Mouse (Mus musculus): ENCODE measurements around the gene Lsamp. TPM values are rescaled to one million over a fixed set of nuclear protein-coding genes. Genes with fewer than 3 reads are reported as not detected.

Lsamp gene
- polyA plus RNA-seq, 1 experiment from 2014 or later, result 0.68 TPM

DNA sequence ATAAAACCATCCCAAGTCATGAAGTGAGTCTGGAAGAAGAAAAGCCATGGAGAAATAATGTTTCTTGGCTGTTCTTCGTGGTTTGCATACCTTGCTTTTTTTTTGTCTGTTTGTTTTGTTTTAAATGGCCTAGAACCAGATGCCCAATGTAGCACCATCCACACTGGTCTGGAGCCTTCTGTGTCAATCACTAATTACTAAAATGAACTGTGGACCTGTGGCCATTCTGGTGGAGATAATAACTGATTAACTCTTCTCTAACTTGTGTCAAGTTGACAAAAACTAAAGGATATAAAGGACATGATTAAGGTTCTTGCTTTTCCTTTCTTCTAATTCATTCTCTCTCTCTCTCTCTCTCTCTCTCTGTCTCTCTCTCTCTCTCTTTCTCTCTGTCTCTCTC, 1359.3 kb downstream of the Lsamp start:
- Histone ChIP-seq H3K4me1 (ENCODE audit: control insufficient read depth, insufficient read depth, low read length) (no peaks in the 10 kb centered on the region), H3K36me3 (ENCODE audit: control insufficient read depth, insufficient read depth) (no peaks in the 10 kb centered on the region), H3K27ac (ENCODE audit: low read length) (no peak overlapping the region), H3K9me3 (replicated peaks; ENCODE audit: control insufficient read depth, low read length) (no peaks in the 10 kb centered on the region), H3K27me3 (ENCODE audit: control insufficient read depth, insufficient read depth, low read length) (no peaks in the 10 kb centered on the region), H3K9ac (ENCODE audit: low read length) (no peak overlapping the region), H3K4me2 (ENCODE audit: low read depth, low read length) (no peak overlapping the region), H3K4me3 (ENCODE audit: low read length) (no peak overlapping the region)
- 82% methylated on average over 1 of the region's 1 CpGs for WGBS
- ATAC-seq (replicated peaks; ENCODE audit: extremely low read depth, insufficient read depth, low FRiP score), result no peak

DNA sequence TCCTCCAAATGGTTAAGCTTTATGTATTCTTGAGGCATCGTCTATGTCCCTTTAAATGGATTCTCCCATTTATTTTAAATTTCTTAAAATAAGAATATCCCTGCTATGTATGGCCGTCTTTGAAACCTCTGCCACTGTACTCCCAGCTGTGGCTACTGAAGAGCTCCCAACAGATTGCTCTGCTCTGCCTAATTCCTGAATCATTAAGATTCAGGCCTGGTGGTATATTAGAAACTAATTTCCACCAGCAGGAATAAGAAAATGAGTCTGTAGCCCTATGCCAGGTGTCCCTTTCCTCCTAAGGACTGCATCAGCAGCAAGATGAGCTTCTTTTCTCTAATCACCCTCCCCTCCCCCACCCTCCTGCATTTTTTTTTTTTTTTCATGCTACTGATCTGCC, 1381.0 kb downstream of the Lsamp start:
- Histone ChIP-seq H3K4me2 (ENCODE audit: low read depth, low read length) (no peak overlapping the region), H3K27ac (ENCODE audit: low read length) (no peak overlapping the region), H3K27me3 (ENCODE audit: control insufficient read depth, insufficient read depth, low read length) (no peaks in the 10 kb centered on the region), H3K4me3 (ENCODE audit: low read length) (no peak overlapping the region), H3K9me3 (replicated peaks; ENCODE audit: control insufficient read depth, low read length) (no peaks in the 10 kb centered on the region), H3K4me1 (ENCODE audit: control insufficient read depth, insufficient read depth, low read length) (no peaks in the 10 kb centered on the region), H3K36me3 (ENCODE audit: control insufficient read depth, insufficient read depth) (no peaks in the 10 kb centered on the region), H3K9ac (ENCODE audit: low read length) (no peak overlapping the region)
- WGBS, result 69% methylated on average over 2 of the region's 2 CpGs
- no peak for ATAC-seq (replicated peaks; ENCODE audit: extremely low read depth, insufficient read depth, low FRiP score)

DNA sequence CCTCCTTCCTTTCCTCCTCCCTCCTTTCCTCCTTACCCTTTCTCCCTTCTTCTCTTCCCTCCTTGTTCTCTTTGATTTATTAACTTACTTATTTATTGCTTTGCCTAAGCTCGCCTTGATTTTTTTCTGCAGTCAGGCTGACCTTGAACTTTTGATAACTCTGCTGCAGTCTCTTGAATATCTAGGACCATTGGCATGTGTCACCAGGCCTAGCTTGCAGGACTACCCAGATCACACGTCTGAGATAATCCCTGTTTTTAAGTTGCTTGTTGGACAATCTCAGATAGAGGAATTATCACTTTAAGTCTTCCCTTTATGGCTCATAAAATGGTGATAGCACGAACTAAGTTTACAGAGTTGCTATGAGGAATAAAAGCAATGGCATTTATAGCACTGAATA, 1399.5 kb downstream of the Lsamp start:
- Histone ChIP-seq H3K9me3 (replicated peaks; ENCODE audit: control insufficient read depth, low read length) (no peaks in the 10 kb centered on the region), H3K27ac (ENCODE audit: low read length) (no peak overlapping the region), H3K36me3 (ENCODE audit: control insufficient read depth, insufficient read depth) (no peaks in the 10 kb centered on the region), H3K9ac (ENCODE audit: low read length) (no peak overlapping the region), H3K4me2 (ENCODE audit: low read depth, low read length) (no peak overlapping the region), H3K4me1 (ENCODE audit: control insufficient read depth, insufficient read depth, low read length) (no peaks in the 10 kb centered on the region), H3K4me3 (ENCODE audit: low read length) (no peak overlapping the region), H3K27me3 (ENCODE audit: control insufficient read depth, insufficient read depth, low read length) (no peaks in the 10 kb centered on the region)
- no peak for ATAC-seq (replicated peaks; ENCODE audit: extremely low read depth, insufficient read depth, low FRiP score)
- 46% methylated on average over 3 of the region's 3 CpGs for WGBS

- Histone ChIP-seq H3K4me3 (ENCODE audit: low read length) (no peak overlapping the region), H3K27ac (ENCODE audit: low read length) (no peak overlapping the region), H3K27me3 (ENCODE audit: control insufficient read depth, insufficient read depth, low read length) (no peaks in the 10 kb centered on the region), H3K36me3 (ENCODE audit: control insufficient read depth, insufficient read depth) (no peaks in the 10 kb centered on the region), H3K9ac (ENCODE audit: low read length) (no peak overlapping the region), H3K4me1 (ENCODE audit: control insufficient read depth, insufficient read depth, low read length) (no peaks in the 10 kb centered on the region), H3K4me2 (ENCODE audit: low read depth, low read length) (no peak overlapping the region), H3K9me3 (replicated peaks; ENCODE audit: control insufficient read depth, low read length) (no peaks in the 10 kb centered on the region)
- WGBS, result 60% methylated on average over 1 of the region's 1 CpGs
- no peak for ATAC-seq (replicated peaks; ENCODE audit: extremely low read depth, insufficient read depth, low FRiP score)
Measured at GRCm38 (mm10) chr16:41384288-41384687, 1400.1 kb downstream of the Lsamp start.

DNA sequence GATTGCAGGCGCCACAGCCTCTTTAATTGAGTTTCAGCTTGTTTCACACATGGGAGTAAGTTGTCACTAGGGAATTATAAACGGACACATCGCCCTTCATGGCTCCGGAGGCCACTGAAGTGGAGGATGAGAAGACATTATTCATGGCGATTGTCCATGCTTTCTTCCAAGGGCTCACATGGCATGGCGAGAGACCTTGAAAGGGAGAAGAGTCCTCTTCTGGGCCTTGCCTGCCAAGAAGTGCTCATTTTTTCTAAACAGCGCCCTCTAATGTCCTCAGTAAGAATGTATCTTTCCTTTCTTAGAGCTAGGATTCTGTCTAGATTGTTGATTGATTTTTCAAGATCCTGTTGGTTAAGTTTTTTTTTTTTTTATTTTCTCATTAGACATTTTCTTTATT, 1424.7 kb downstream of the Lsamp start:
- Histone ChIP-seq H3K9ac (ENCODE audit: low read length) (no peak overlapping the region), H3K4me2 (ENCODE audit: low read depth, low read length) (no peak overlapping the region)
- no peak for ATAC-seq (replicated peaks; ENCODE audit: extremely low read depth, insufficient read depth, low FRiP score)

DNA sequence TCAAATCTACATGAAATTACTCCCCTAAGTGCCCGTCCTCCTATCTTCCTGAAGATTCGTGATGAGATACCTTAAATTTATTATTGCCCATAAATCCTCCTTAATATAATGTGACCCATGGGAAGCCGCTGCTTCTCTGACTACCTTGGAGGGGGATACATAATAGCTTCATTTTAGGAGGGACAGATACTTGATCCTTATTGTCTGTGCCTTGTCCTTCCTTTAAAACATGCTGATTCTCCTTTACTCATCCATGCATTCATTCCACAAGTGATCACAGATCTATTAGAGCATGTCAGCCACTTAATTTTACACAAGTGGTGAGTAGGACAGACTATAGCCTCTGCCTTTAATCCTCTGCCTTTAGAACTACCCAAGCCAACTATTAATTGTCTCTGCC, 1426.5 kb downstream of the Lsamp start:
- Histone ChIP-seq H3K36me3 (ENCODE audit: control insufficient read depth, insufficient read depth) (no peaks in the 10 kb centered on the region), H3K9ac (ENCODE audit: low read length) (no peak overlapping the region), H3K9me3 (replicated peaks; ENCODE audit: control insufficient read depth, low read length) (no peaks in the 10 kb centered on the region), H3K27ac (ENCODE audit: low read length) (no peak overlapping the region), H3K4me2 (ENCODE audit: low read depth, low read length) (no peak overlapping the region), H3K4me3 (ENCODE audit: low read length) (no peak overlapping the region), H3K4me1 (ENCODE audit: control insufficient read depth, insufficient read depth, low read length) (no peaks in the 10 kb centered on the region), H3K27me3 (ENCODE audit: control insufficient read depth, insufficient read depth, low read length) (no peaks in the 10 kb centered on the region)
- no peak for ATAC-seq (replicated peaks; ENCODE audit: extremely low read depth, insufficient read depth, low FRiP score)
- WGBS, result 67% methylated on average over 3 of the region's 3 CpGs

More for the DNA sequence above, 1424.7 kb downstream of the Lsamp start:
- no peaks in the 10 kb centered on the region for H3K4me1 ChIP-seq (ENCODE audit: control insufficient read depth, insufficient read depth, low read length)
- H3K4me3 ChIP-seq (ENCODE audit: low read length), result no peak overlapping the region
- WGBS, result 56% methylated on average over 7 of the region's 7 CpGs
- H3K27ac ChIP-seq (ENCODE audit: low read length), result no peak overlapping the region
- no peaks in the 10 kb centered on the region for H3K9me3 ChIP-seq (replicated peaks; ENCODE audit: control insufficient read depth, low read length)
- no peaks in the 10 kb centered on the region for H3K27me3 ChIP-seq (ENCODE audit: control insufficient read depth, insufficient read depth, low read length)
- H3K36me3 ChIP-seq (ENCODE audit: control insufficient read depth, insufficient read depth), result no peaks in the 10 kb centered on the region

DNA sequence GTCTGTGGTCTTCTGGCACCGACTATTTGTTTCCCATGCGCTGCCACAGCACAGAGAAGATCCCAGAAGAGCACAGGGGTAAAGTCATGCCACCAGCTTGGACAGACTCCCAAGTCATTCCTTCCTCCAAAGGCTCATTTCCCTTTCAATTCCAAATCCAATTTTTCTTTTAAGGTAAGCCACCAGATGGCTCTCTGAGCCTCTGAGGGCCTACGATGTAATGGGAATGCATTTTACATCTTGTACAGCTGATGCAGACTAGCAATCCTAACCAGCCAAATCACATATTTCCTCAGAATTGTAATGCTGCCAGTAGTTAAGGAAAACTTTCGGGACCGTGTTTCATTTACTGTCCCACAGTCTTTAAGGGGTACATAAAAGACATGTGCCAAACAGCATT, 1433.2 kb downstream of the Lsamp start:
- WGBS, result 69% methylated on average over 5 of the region's 5 CpGs
- H3K9me3 ChIP-seq (replicated peaks; ENCODE audit: control insufficient read depth, low read length), result no peaks in the 10 kb centered on the region
- no peak overlapping the region for H3K27ac ChIP-seq (ENCODE audit: low read length)
- no peak overlapping the region for H3K4me2 ChIP-seq (ENCODE audit: low read depth, low read length)
- ATAC-seq (replicated peaks; ENCODE audit: extremely low read depth, insufficient read depth, low FRiP score), result no peak
- no peaks in the 10 kb centered on the region for H3K27me3 ChIP-seq (ENCODE audit: control insufficient read depth, insufficient read depth, low read length)
- H3K4me3 ChIP-seq (ENCODE audit: low read length), result no peak overlapping the region
- H3K36me3 ChIP-seq (ENCODE audit: control insufficient read depth, insufficient read depth), result no peaks in the 10 kb centered on the region
- no peak overlapping the region for H3K9ac ChIP-seq (ENCODE audit: low read length)
- no peaks in the 10 kb centered on the region for H3K4me1 ChIP-seq (ENCODE audit: control insufficient read depth, insufficient read depth, low read length)

DNA sequence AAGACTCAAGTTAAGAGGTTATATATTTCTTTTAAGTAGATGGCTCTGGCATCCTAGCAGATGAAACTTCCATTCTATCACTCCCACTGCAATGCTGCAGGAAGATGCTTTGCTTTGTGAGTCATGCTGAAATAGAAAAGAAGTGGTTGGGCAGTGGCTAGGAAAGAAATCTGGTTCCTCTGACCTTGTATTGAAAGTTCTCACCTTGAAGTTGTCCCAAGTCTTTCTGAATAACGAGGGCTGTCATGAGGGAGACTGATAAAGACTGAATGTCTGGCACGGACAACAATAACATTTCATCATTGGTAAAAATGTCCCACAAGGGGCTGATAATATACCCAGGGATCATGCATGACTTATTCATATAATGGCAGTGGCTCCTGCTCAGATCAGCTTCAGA, 1483.2 kb downstream of the Lsamp start:
- H3K27me3 ChIP-seq (ENCODE audit: control insufficient read depth, insufficient read depth, low read length), result no peaks in the 10 kb centered on the region

DNA sequence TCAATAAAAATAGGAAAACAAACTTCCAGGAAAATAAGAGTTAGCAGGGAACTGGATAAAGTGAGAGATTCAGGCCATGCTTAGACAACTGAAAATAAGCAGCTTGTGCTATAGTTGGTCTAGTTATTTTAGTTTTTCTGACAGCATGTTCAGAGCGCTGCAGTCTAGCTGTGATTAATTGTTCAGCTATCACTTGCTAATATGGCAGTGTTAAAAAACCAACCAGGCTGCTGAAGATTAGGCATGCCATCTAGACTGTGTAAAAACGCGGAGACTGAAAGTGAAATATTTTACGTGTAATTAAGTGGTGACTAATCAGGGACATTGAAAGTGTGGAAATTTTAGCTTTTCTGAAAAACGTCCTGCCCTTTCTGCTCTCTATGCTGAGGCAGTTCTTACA, 1494.5 kb downstream of the Lsamp start:
- no peak overlapping the region for H3K9ac ChIP-seq (ENCODE audit: low read length)
- no peak for ATAC-seq (replicated peaks; ENCODE audit: extremely low read depth, insufficient read depth, low FRiP score)
- H3K4me2 ChIP-seq (ENCODE audit: low read depth, low read length), result no peak overlapping the region
- no peak overlapping the region for H3K27ac ChIP-seq (ENCODE audit: low read length)
- 62% methylated on average over 5 of the region's 5 CpGs for WGBS
- H3K4me1 ChIP-seq (ENCODE audit: control insufficient read depth, insufficient read depth, low read length), result no peaks in the 10 kb centered on the region
- no peak overlapping the region for H3K4me3 ChIP-seq (ENCODE audit: low read length)
- H3K36me3 ChIP-seq (ENCODE audit: control insufficient read depth, insufficient read depth), result no peaks in the 10 kb centered on the region
- H3K27me3 ChIP-seq (ENCODE audit: control insufficient read depth, insufficient read depth, low read length), result no peaks in the 10 kb centered on the region
- H3K9me3 ChIP-seq (replicated peaks; ENCODE audit: control insufficient read depth, low read length), result no peaks in the 10 kb centered on the region

More for the DNA sequence above, 1483.2 kb downstream of the Lsamp start:
- no peak overlapping the region for H3K4me2 ChIP-seq (ENCODE audit: low read depth, low read length)
- no peak overlapping the region for H3K27ac ChIP-seq (ENCODE audit: low read length)
- no peaks in the 10 kb centered on the region for H3K36me3 ChIP-seq (ENCODE audit: control insufficient read depth, insufficient read depth)
- H3K4me3 ChIP-seq (ENCODE audit: low read length), result no peak overlapping the region
- no peak overlapping the region for H3K9ac ChIP-seq (ENCODE audit: low read length)
- H3K4me1 ChIP-seq (ENCODE audit: control insufficient read depth, insufficient read depth, low read length), result peaks cover 4% of the 10 kb centered on the region
- 18% methylated on average over 2 of the region's 2 CpGs for WGBS
- H3K9me3 ChIP-seq (replicated peaks; ENCODE audit: control insufficient read depth, low read length), result no peaks in the 10 kb centered on the region
- ATAC-seq (replicated peaks; ENCODE audit: extremely low read depth, insufficient read depth, low FRiP score), result no peak

DNA sequence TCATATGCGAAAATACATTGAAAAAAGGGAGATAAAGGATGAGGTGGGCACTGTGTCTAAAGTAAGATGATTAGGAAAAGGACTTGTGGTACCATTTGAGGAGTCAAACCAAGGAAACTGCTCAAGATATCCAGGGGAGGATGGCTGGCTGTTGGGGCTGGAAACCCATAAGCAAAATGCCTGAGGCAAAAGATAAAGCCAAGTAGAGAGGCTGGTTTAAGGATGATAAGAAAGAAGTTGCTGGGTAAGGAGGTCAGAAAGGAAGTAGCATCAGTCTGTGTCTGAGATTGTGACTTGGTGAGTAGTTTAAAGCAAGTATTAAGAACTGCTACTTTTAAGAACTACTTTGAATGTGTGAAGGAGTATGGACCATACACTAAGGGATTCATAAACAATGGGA, 1497.7 kb downstream of the Lsamp start:
- Histone ChIP-seq H3K9ac (ENCODE audit: low read length) (no peak overlapping the region), H3K4me3 (ENCODE audit: low read length) (no peak overlapping the region), H3K27ac (ENCODE audit: low read length) (no peak overlapping the region), H3K9me3 (replicated peaks; ENCODE audit: control insufficient read depth, low read length) (no peaks in the 10 kb centered on the region), H3K4me2 (ENCODE audit: low read depth, low read length) (no peak overlapping the region), H3K4me1 (ENCODE audit: control insufficient read depth, insufficient read depth, low read length) (no peaks in the 10 kb centered on the region), H3K27me3 (ENCODE audit: control insufficient read depth, insufficient read depth, low read length) (no peaks in the 10 kb centered on the region), H3K36me3 (ENCODE audit: control insufficient read depth, insufficient read depth) (no peaks in the 10 kb centered on the region)
- 54% methylated on average over 1 of the region's 1 CpGs for WGBS
- ATAC-seq (replicated peaks; ENCODE audit: extremely low read depth, insufficient read depth, low FRiP score), result no peak
